Mouse (Mus musculus) bone marrow, adult 2 months (tissue): ENCODE results near the gene Ms4a5.
"Not testable (repeated sequence)": the region's sequence is repeated elsewhere in the genome, so short reads cannot be mapped to it uniquely, and the experiment has no call there.

Experiments used
- CTCF ChIP-seq: fragments of 200-500 bp; IDR thresholded peaks from 2 replicates; pipeline ENCODE4 v1.5.1; 2011; ENCODE audit warnings: low read length, control low read depth; ENCODE audit not compliant: control insufficient read depth, insufficient read depth
- POLR2A ChIP-seq: fragments of 200-500 bp; IDR thresholded peaks from 2 replicates; pipeline ENCODE4 v1.6.1; 2011; ENCODE audit warnings: low read depth, mild to moderate bottlenecking, control low read depth, low read length, borderline replicate concordance; ENCODE audit not compliant: control insufficient read depth

DNA sequence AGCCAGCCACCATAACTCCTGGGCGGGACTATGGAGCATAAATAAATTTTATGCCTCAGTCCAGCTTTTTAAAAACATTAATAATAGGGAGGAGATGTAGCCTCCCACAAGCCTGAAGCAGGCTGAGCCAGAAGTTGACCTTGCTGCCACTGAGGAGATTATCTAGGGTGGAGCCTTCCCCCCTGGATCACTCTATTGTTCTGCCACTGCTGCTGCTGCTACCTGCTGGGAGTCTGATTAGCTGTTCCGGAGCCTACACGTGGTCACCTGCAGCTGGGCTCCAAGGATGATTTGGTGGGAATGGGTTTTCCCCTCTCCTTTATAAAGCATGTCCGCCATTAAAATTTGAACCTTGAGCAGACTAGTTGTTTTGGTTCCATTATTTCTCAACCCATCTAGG is 15.9 kb upstream of the Ms4a5 start:
- not testable (repeated sequence) for TF ChIP-seq CTCF, POLR2A
